Mouse (Mus musculus) bone marrow macrophage, adult 2 months (primary cell): ENCODE data around the gene Syngr4. TPM values are rescaled to one million over a fixed set of nuclear protein-coding genes. Genes with fewer than 3 reads are reported as not detected.

Experiments used
- H3K27ac ChIP-seq: 2 replicates; pipeline ENCODE4 v1.5.1; 2012; ENCODE audit warnings: low read depth, low read length; ENCODE audit not compliant: insufficient read depth
- H3K4me1 ChIP-seq: 2 replicates; pipeline ENCODE4 v1.6.1; 2012; ENCODE audit warnings: low read length; ENCODE audit not compliant: control insufficient read depth, insufficient read depth
- H3K4me3 ChIP-seq: 2 replicates; pipeline ENCODE4 v1.5.1; 2012; ENCODE audit warnings: mild to moderate bottlenecking, low read length, moderate library complexity; ENCODE audit not compliant: insufficient read depth
- CTCF ChIP-seq: IDR thresholded peaks from 2 replicates; pipeline ENCODE4 v1.5.1; 2012; ENCODE audit warnings: low read depth, mild to moderate bottlenecking, low read length, moderate library complexity
- POLR2A ChIP-seq: IDR thresholded peaks from 2 replicates; pipeline ENCODE4 v1.6.1; 2012; ENCODE audit warnings: mild to moderate bottlenecking, low read depth, low read length, borderline replicate concordance
- polyA plus RNA-seq: library from polyadenylated mRNA; stranded (reverse); fragments of >200 nt; gene quantifications from 2 replicates; pipeline ENCODE4 v1.2.4, GENCODE M21; 2012; ENCODE audit not compliant: missing spikeins, insufficient read depth, insufficient read length

Syngr4 gene
- polyA plus RNA-seq, 1 experiment: not detected

DNA sequence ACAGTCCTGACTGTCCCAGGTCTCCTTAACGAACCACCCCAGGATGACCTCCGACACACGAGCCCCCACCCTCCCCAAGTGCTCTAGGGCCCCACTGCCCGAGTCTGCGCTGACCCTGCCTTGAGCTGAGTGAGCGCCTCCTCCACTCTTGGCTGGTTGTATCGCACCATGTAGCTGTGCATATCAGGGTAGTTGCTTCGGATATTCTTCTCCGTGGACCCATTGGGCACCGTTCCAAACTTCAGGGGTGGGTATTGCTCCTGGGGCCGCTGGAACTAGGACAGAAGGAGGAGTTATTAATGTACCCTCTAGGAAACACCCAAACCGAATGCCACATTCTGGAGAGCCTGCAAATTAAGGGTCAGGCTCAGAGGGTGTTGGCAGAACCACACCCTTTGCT is 43.4 kb downstream of the Syngr4 start:
- no peak overlapping the region for H3K4me3 ChIP-seq
- no peaks in the 10 kb centered on the region for H3K4me1 ChIP-seq
- TF ChIP-seq CTCF: no peak
- no peak for TF ChIP-seq POLR2A
- H3K27ac ChIP-seq: no peak overlapping the region

DNA sequence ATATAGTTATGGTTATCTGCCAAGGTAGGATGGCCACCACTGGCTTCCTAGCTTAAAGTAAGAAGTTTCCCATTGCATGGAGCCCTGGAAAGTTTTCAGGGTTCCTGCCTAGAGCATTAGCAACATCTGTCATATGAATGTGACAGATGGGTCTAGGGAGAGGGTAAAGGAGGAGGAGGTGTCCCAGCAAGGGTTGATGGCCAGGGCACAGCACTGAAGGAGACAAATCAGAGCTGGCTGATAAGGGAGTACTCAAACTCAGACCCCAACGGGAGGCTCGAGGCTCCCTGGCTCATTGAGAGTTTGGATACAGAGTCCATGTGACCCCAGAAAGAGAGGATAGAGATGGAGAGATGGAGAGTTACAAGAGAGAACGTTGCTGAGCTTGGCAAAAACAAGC is 45.9 kb downstream of the Syngr4 start:
- no peaks in the 10 kb centered on the region for H3K4me1 ChIP-seq
- no peak overlapping the region for H3K4me3 ChIP-seq
- TF ChIP-seq POLR2A (no peak), CTCF (no peak)
- no peak overlapping the region for H3K27ac ChIP-seq

DNA sequence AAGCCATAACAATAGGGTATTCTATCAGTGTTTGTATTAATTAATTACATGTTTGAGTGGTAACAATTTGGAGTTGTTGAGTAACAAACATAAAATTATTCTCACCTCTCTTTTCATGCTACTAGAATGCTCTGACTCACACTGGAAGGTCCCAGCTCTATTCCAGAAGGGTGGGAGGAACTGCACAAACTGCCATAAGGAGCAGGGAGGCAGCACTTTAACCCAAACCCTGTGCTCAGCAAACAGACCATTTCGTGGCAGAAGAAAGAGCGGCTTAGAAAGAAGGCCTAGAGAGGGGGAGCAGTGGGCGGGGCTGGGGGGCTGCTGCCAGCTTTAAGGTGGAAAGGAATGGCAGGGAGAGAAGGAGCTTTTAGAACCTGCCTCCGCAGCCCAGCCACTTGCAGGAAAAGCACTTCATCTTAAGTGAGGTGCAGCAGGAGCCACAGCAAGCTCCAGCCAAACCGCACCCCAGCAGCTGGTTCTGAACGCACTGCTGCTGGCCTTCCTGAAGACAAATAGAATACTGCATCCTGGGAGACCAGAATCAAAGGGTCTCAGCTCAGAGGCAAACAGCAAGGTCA is 48.0 kb downstream of the Syngr4 start:
- no peak overlapping the region for H3K4me3 ChIP-seq
- TF ChIP-seq CTCF (no peak), POLR2A (no peak)
- no peaks in the 10 kb centered on the region for H3K4me1 ChIP-seq
- H3K27ac ChIP-seq: no peak overlapping the region

DNA sequence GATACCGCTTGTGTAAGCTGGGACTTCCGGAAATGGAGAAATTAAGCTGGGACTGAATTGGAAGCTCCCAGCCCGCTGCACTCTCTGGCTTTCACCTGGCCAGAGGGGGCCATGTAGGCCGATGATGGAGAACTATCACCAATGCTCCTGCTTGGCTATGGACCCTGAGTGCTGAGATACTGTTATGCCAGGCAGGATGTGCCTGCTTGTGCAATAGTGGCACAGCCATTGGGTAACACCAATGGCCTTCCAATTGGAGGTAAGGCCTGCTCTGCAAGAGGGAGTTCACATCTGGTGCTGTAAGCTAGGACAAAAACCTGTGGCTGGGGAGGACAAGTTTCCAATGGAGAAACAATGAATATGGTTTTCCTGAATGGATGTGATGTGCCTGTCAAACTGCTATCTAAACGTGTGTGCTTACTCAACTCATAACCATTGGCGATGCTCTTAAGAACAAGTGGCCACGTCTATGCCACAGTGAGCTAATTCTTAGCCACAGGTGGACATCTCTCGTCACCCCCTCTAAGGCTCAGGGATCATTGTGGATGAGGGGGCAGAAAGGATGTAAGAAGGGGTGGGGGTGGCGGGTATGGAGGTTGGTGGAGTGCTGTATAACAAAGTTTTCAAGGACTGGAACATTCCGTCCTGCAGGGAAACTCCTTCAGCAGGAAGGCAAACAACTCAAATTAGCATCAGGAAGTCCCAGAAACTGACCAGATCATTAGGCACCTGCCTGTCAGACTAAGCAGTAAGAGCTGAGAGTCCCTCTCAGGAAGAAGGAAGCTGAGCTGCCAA is 53.4 kb downstream of the Syngr4 start:
- TF ChIP-seq POLR2A (no peak), CTCF (no peak)
- no peak overlapping the region for H3K27ac ChIP-seq
- no peak overlapping the region for H3K4me3 ChIP-seq

More for the DNA sequence above, 53.4 kb downstream of the Syngr4 start:
- no peaks in the 10 kb centered on the region for H3K4me1 ChIP-seq

Other genes starting within 250 kb of the Syngr4 start
- not detected in 2 replicates for gene Fut2, start 230.3 kb downstream of the Syngr4 start, polyA plus RNA-seq
- not detected in 2 replicates for gene Ntn5, start 212.7 kb downstream of the Syngr4 start, polyA plus RNA-seq
- not detected in 2 replicates for gene Sec1, start 202.3 kb downstream of the Syngr4 start, polyA plus RNA-seq
- 1.3 and 1.9 TPM in 2 replicates for gene Car11, start 196.9 kb downstream of the Syngr4 start, polyA plus RNA-seq
- 85.2 and 85.6 TPM in 2 replicates for gene Dbp, start 191.6 kb downstream of the Syngr4 start, polyA plus RNA-seq
- 802 and 833 TPM in 2 replicates for gene Rpl18, start 181.3 kb downstream of the Syngr4 start, polyA plus RNA-seq
- 51.2 and 56.1 TPM in 2 replicates for gene Sphk2, start 178.7 kb downstream of the Syngr4 start, polyA plus RNA-seq
- not detected in 2 replicates for gene Fam83e, start 175.5 kb downstream of the Syngr4 start, polyA plus RNA-seq
- gene Spaca4, start 170.9 kb downstream of the Syngr4 start, polyA plus RNA-seq: not detected in 2 replicates
- 0.16 TPM in 1 of 2 replicates, not detected in the other for gene Lmtk3, start 113.0 kb downstream of the Syngr4 start, polyA plus RNA-seq
- 1.5 TPM in 1 of 2 replicates, not detected in the other for gene Sult2b1, start 112.0 kb downstream of the Syngr4 start, polyA plus RNA-seq
- gene Cyth2, start 82.1 kb downstream of the Syngr4 start, polyA plus RNA-seq: 63.7 and 68.8 TPM in 2 replicates
- not detected in 2 replicates for gene Kcnj14, start 71.9 kb downstream of the Syngr4 start, polyA plus RNA-seq
- gene Grwd1, start 65.8 kb downstream of the Syngr4 start, polyA plus RNA-seq: 4.4 and 4.9 TPM in 2 replicates
- 169 and 174 TPM in 2 replicates for gene Kdelr1, start 23.9 kb downstream of the Syngr4 start, polyA plus RNA-seq
- 0.24 and 0.34 TPM in 2 replicates for gene Grin2d, start 18.3 kb downstream of the Syngr4 start, polyA plus RNA-seq
- gene Tmem143, start 227 bp upstream of the Syngr4 start, polyA plus RNA-seq: 15.1 and 18.9 TPM in 2 replicates
- 635 and 697 TPM in 2 replicates for gene Emp3, start 24.7 kb upstream of the Syngr4 start, polyA plus RNA-seq
- gene Ccdc114, start 27.4 kb upstream of the Syngr4 start, polyA plus RNA-seq: 3.2 and 3.9 TPM in 2 replicates
- gene Abcc6, start 133.6 kb upstream of the Syngr4 start, polyA plus RNA-seq: not detected in 2 replicates
- 15.6 and 16.8 TPM in 2 replicates for gene Nomo1, start 137.0 kb upstream of the Syngr4 start, polyA plus RNA-seq
- gene Kcnj11, start 204.1 kb upstream of the Syngr4 start, polyA plus RNA-seq: not detected in 2 replicates